ENCODE assay signal across 8 mouse cellular contexts in genomic region chr4:132398045-132398774, GRCm38 (mm10). TPM values are rescaled to one million over a fixed set of nuclear protein-coding genes. Genes with fewer than 3 reads are reported as not detected.
DNase-seq lines count a peak whose midpoint lies in the region; ATAC-seq lines count a peak whose summit lies in the region.

No protein-coding gene starts in this region.

- WGBS in forebrain, embryonic 11.5 days, result 56% methylated on average over 11 of the region's 11 CpGs

- DNase-seq in ES-CJ7 (ENCODE audit: low read depth, low spot score), result peak; percentile 79
- DNase-seq in adrenal gland, postnatal 14 days, result peak; percentile 88
- DNase-seq in forebrain, embryonic 11.5 days (ENCODE audit: low spot score), result peak; percentile 67
- peak; percentile 88 to 89 for DNase-seq in heart, postnatal 10 days
- DNase-seq in kidney, postnatal 36 days, result peak; percentile 87 to 93
- DNase-seq in spleen, postnatal 10 days (ENCODE audit: low spot score in 2 of 2), result peak; percentile 37 to 57

- no peaks in the 10 kb centered on the region for H3K9me3 ChIP-seq in forebrain, embryonic 11.5 days (ENCODE audit: control insufficient read depth, low read length)

- no peak overlapping the region for H3K4me2 ChIP-seq in forebrain, embryonic 11.5 days (ENCODE audit: low read depth, low read length, severe bottlenecking)

- no peak for ATAC-seq in forebrain, embryonic 11.5 days (replicated peaks; ENCODE audit: low FRiP score)
- ATAC-seq in megakaryocyte, adult 5-6 weeks (ENCODE audit: poor library complexity, severe bottlenecking), result 0 out of 2 replicates have a peak, but pooled peaks have one; percentile 49
- no peak for ATAC-seq in cerebellum, adult (ENCODE audit: insufficient number of reproducible peaks, low FRiP score, low TSS enrichment)

- H3K36me3 ChIP-seq in forebrain, embryonic 11.5 days (ENCODE audit: control insufficient read depth, insufficient read depth, low read length), result no peaks in the 10 kb centered on the region

- no peak overlapping the region for H3K27ac ChIP-seq in forebrain, embryonic 11.5 days (ENCODE audit: low read depth, low read length)

- H3K9ac ChIP-seq in forebrain, embryonic 11.5 days (ENCODE audit: low read length), result no peak overlapping the region

- no peaks in the 10 kb centered on the region for H3K27me3 ChIP-seq in forebrain, embryonic 11.5 days (ENCODE audit: control insufficient read depth, insufficient read depth, low read length)

- no peak overlapping the region for H3K4me3 ChIP-seq in forebrain, embryonic 11.5 days (ENCODE audit: low read depth, low read length)

- intact Hi-C loops in heart, postnatal 10 days (cut with DNase I), result no loop called here

- H3K4me1 ChIP-seq in forebrain, embryonic 11.5 days (replicated peaks; ENCODE audit: control insufficient read depth, insufficient read depth, low read length), result peaks cover 5% of the 10 kb centered on the region; the same call in 1 of the 2 replicates

RNA-seq across cellular contexts. Expression of gene Phactr4, which starts 24.1 kb away (rescaled TPM):
- 40.3 and 46.2 TPM in 2 replicates for total RNA-seq in adrenal gland, postnatal 14 days (2021)
- 29.3 and 30.5 TPM in 2 replicates for polyA plus RNA-seq in forebrain, embryonic 11.5 days (2014; fragmentation: Nextera tagmentation; extraction: Ambion mirVana)
- 10 to 100 TPM; 29.2 to 29.4 TPM for total RNA-seq in heart, postnatal 10 days (2021)
- 33.8 and 36.3 TPM in 2 replicates for total RNA-seq in megakaryocyte, adult 5-6 weeks (2015)
- 6.6 and 13.2 TPM in 2 replicates for total RNA-seq in megakaryocyte, adult 5-6 weeks (2017)

RNA-seq across cellular contexts. Expression of gene Rcc1, which starts 44.8 kb away (rescaled TPM):
- 20.6 and 24.9 TPM in 2 replicates for total RNA-seq in adrenal gland, postnatal 14 days (2021)
- 93.2 and 103 TPM in 2 replicates for polyA plus RNA-seq in forebrain, embryonic 11.5 days (2014; fragmentation: Nextera tagmentation; extraction: Ambion mirVana)
- 10 to 100 TPM; 13.9 to 17.0 TPM for total RNA-seq in heart, postnatal 10 days (2021)
- total RNA-seq in megakaryocyte, adult 5-6 weeks (2015), result 14.0 TPM in 2 replicates
- total RNA-seq in megakaryocyte, adult 5-6 weeks (2017), result 20.4 and 21.0 TPM in 2 replicates
